Comparison of ENCODE assay signal across 9 mouse cellular contexts in genomic region chr5:134785691-134786371, GRCm38 (mm10). TPM values are rescaled to one million over a fixed set of nuclear protein-coding genes. Genes with fewer than 3 reads are reported as not detected.
DNase-seq lines count a peak whose midpoint lies in the region; ATAC-seq lines count a peak whose summit lies in the region.
"Had no signal": no experiment of that assay in that cellular context is flagged by ENCODE, and none has a peak within 500 bp of the region (broad histone marks: within the 10 kb centered on the region; RNA-seq: fewer than 3 reads in every experiment).

No protein-coding gene starts in this region.

- peak; percentile 32; the same call in 1 of the 2 replicates for ATAC-seq in lung, embryonic 16.5 days (ENCODE audit: low read depth)
- ATAC-seq in forebrain, embryonic 11.5 days (replicated peaks; ENCODE audit: low FRiP score): no peak

- peak overlapping the region; percentile 24; the same call in 1 of the 2 replicates for H3K9ac ChIP-seq in lung, embryonic 16.5 days (ENCODE audit: low read length)
- peak overlapping the region; percentile 35 for H3K9ac ChIP-seq in forebrain, embryonic 11.5 days (ENCODE audit: low read length)
- H3K9ac ChIP-seq: liver, embryonic 14.5 days had no signal

- peaks cover 6% of the 10 kb centered on the region for H3K4me1 ChIP-seq in lung, embryonic 16.5 days (replicated peaks; ENCODE audit: control insufficient read depth, insufficient read depth, low read length)
- peaks cover 3% of the 10 kb centered on the region; the same call in 1 of the 2 replicates for H3K4me1 ChIP-seq in forebrain, embryonic 11.5 days (replicated peaks; ENCODE audit: control insufficient read depth, insufficient read depth, low read length)

- DNase-seq in lung, postnatal 14 days: no peak
- DNase-seq in forebrain, embryonic 11.5 days (ENCODE audit: low spot score): peak; percentile 54
- DNase-seq in heart, postnatal 25 days (ENCODE audit: low spot score): peak; percentile 38
- DNase-seq in ovary, postnatal 36 days (ENCODE audit: low spot score): peak; percentile 64
- no peak for DNase-seq in left cerebral cortex, postnatal 36 days (ENCODE audit: low spot score in 2 of 2)
- DNase-seq in natural killer cell, adult 2 months (ENCODE audit: low spot score in 2 of 2): no peak
- no peak for DNase-seq in cerebellum, postnatal 25 days

- no peaks in the 10 kb centered on the region for H3K27me3 ChIP-seq in lung, embryonic 16.5 days (ENCODE audit: control insufficient read depth, insufficient read depth, low read depth, low read length)
- no peaks in the 10 kb centered on the region for H3K27me3 ChIP-seq in forebrain, embryonic 11.5 days (ENCODE audit: control insufficient read depth, insufficient read depth, low read length)

- no peak overlapping the region for H3K4me3 ChIP-seq in lung, embryonic 16.5 days (ENCODE audit: low read length)
- H3K4me3 ChIP-seq in forebrain, embryonic 11.5 days (ENCODE audit: low read depth, low read length): no peak overlapping the region

- intact Hi-C loops in heart, postnatal 25 days (cut with DNase I): no loop called here
- intact Hi-C loops in left cerebral cortex, postnatal 36 days (cut with DNase I): no loop called here

- no peak overlapping the region for H3K27ac ChIP-seq in lung, embryonic 16.5 days (ENCODE audit: low read length)
- H3K27ac ChIP-seq in forebrain, embryonic 11.5 days (ENCODE audit: low read depth, low read length): no peak overlapping the region
- H3K27ac ChIP-seq: liver, embryonic 14.5 days had no signal

- H3K9me3 ChIP-seq in lung, embryonic 16.5 days (ENCODE audit: control insufficient read depth, low read length): no peaks in the 10 kb centered on the region
- no peaks in the 10 kb centered on the region for H3K9me3 ChIP-seq in forebrain, embryonic 11.5 days (ENCODE audit: control insufficient read depth, low read length)

- H3K36me3 ChIP-seq in lung, embryonic 16.5 days (ENCODE audit: control insufficient read depth, insufficient read depth, low read length): no peaks in the 10 kb centered on the region
- H3K36me3 ChIP-seq in forebrain, embryonic 11.5 days (ENCODE audit: control insufficient read depth, insufficient read depth, low read length): no peaks in the 10 kb centered on the region

- WGBS in lung, embryonic 16.5 days: 59% methylated on average over 25 of the region's 25 CpGs
- 31% methylated on average over 25 of the region's 25 CpGs for WGBS in forebrain, embryonic 11.5 days

- H3K4me2 ChIP-seq in lung, embryonic 16.5 days (ENCODE audit: low read depth, low read length): no peak overlapping the region
- no peak overlapping the region for H3K4me2 ChIP-seq in forebrain, embryonic 11.5 days (ENCODE audit: low read depth, low read length, severe bottlenecking)

RNA-seq across cellular contexts. Expression of gene Eln, which starts 38.7 kb away (rescaled TPM):
- 570 and 624 TPM in 2 replicates for polyA plus RNA-seq in lung, embryonic 16.5 days (2015; fragmentation: Nextera tagmentation; extraction: Ambion mirVana)
- 1.3 and 2.2 TPM in 2 replicates for polyA plus RNA-seq in forebrain, embryonic 11.5 days (2014; fragmentation: Nextera tagmentation; extraction: Ambion mirVana)
- total RNA-seq in heart, postnatal 25 days (2021): 100 to 1,000 TPM; 147 to 183 TPM
- total RNA-seq in left cerebral cortex, postnatal 36 days (2021): 10 to 100 TPM; 11.6 to 17.0 TPM

Comparison
In these comparisons a context has a peak if more than half of its experiments do, and no peak if none do; other contexts are left out.
1. DNase-seq: peak in forebrain, embryonic 11.5 days (single experiment), heart, postnatal 25 days (single experiment) and ovary, postnatal 36 days (single experiment); none in lung, postnatal 14 days (single experiment), left cerebral cortex, postnatal 36 days (0 of 2), natural killer cell, adult 2 months (0 of 2) and cerebellum, postnatal 25 days (0 of 2).
2. RNA of gene Eln, which starts 38.7 kb away (total RNA-seq): 147 to 183 TPM in heart, postnatal 25 days; 11.6 to 17.0 TPM in left cerebral cortex, postnatal 36 days; every median in the first group is over 4 times any median in the second.